Mouse (Mus musculus) ES-Bruce4 (cell line): ENCODE data around the gene Tmem107. TPM values are rescaled to one million over a fixed set of nuclear protein-coding genes. Genes with fewer than 3 reads are reported as not detected.

Experiments used
- H3K27ac ChIP-seq: 2 replicates; pipeline ENCODE4 v1.5.1; 2012; ENCODE audit warnings: low read length, inconsistent platforms; ENCODE audit not compliant: insufficient read depth
- H3K27me3 ChIP-seq: 2 replicates; pipeline ENCODE4 v1.6.1; 2012; ENCODE audit warnings: mild to moderate bottlenecking, low read length, inconsistent platforms; ENCODE audit not compliant: control insufficient read depth, poor library complexity, insufficient read depth, severe bottlenecking
- H3K36me3 ChIP-seq: 2 replicates; pipeline ENCODE4 v1.6.1; 2012; ENCODE audit warnings: inconsistent platforms, mild to moderate bottlenecking, low read length, moderate library complexity; ENCODE audit not compliant: control insufficient read depth, poor library complexity, insufficient read depth, severe bottlenecking
- H3K4me1 ChIP-seq: one replicate; pipeline ENCODE4 v1.8.1; 2011; ENCODE audit warnings: low read length; ENCODE audit not compliant: control insufficient read depth, insufficient read depth
- H3K4me3 ChIP-seq: 2 replicates; pipeline ENCODE4 v1.5.1; 2011; ENCODE audit warnings: low read depth, mild to moderate bottlenecking, low read length
- H3K9ac ChIP-seq: 2 replicates; pipeline ENCODE4 v1.6.1; 2012; ENCODE audit warnings: low read depth, mild to moderate bottlenecking, inconsistent platforms; ENCODE audit not compliant: poor library complexity, severe bottlenecking
- H3K9me3 ChIP-seq: replicated peaks from 2 replicates; pipeline ENCODE4 v1.6.1; 2012; ENCODE audit warnings: mild to moderate bottlenecking, low read length, inconsistent platforms; ENCODE audit not compliant: control insufficient read depth, poor library complexity, insufficient read depth, severe bottlenecking
- CTCF ChIP-seq: IDR thresholded peaks from one replicate; pipeline ENCODE4 v1.8.1; 2011; ENCODE audit warnings: low read depth, low read length
- EP300 ChIP-seq: IDR thresholded peaks from 2 replicates; pipeline ENCODE4 v1.6.1; 2011; ENCODE audit warnings: low read depth, low read length; ENCODE audit not compliant: insufficient read depth
- POLR2A ChIP-seq: IDR thresholded peaks from one replicate; pipeline ENCODE4 v1.8.1; 2011; ENCODE audit warnings: low read length; ENCODE audit not compliant: insufficient read depth
- polyA plus RNA-seq: library from polyadenylated mRNA; stranded (reverse); fragments of >200 nt; gene quantifications from 2 replicates; pipeline ENCODE4 v1.2.4, GENCODE M21; 2011; ENCODE audit warnings: low read depth; ENCODE audit not compliant: missing spikeins, insufficient read depth, insufficient read length

The Tmem107 gene
- polyA plus RNA-seq, 1 experiment = 17.1 TPM

DNA sequence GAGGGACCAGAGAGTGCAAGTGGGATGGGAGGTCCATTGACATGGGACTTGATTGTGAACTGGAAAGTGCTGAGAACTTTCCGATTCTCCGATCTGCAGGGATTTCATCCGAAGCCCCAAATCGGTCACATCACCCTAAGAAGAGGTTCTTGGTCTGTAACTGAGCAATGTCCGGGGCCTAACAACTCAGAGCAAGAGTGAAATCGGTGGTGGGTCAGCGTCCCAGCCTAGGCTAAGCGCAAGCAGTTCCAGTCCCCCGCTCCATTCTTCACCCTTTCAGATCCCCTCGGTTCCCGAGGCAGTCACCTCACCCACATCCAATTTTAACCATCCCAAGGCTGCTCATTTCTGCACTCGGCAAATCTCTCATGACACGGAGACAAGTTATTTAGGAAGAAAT, 513 bp upstream of the Tmem107 start:
- H3K36me3 ChIP-seq = no peaks in the 10 kb centered on the region
- H3K9ac ChIP-seq = peak overlapping the region; percentile 67
- H3K27ac ChIP-seq = peak overlapping the region; percentile 21; the same call in 1 of the 2 replicates
- peak overlapping the region; percentile 93 for H3K4me3 ChIP-seq
- no peak for TF ChIP-seq POLR2A
- TF ChIP-seq CTCF = no peak
- no peak for TF ChIP-seq EP300
- H3K9me3 ChIP-seq = no peaks in the 10 kb centered on the region
- peaks cover 5% of the 10 kb centered on the region for H3K4me1 ChIP-seq
- no peaks in the 10 kb centered on the region for H3K27me3 ChIP-seq

DNA sequence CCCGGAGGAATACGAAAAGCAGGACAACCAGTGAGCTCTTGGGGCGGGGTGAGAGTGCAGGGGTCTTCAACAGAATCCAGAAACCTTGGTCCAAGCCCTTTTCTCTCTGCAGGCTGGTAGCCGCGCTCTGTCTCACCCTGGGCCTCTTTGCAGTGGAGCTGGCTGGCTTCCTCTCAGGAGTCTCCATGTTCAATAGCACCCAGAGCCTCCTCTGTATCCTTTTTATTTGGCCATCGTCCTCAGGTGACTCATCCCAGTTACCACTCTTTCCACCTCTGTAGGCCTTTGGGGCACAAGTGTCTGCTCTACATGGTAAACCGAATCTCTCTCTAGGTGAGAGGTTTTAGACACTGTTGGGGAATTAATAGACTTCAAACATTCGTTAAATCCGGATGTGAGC, 656 bp downstream of the Tmem107 start:
- Histone ChIP-seq H3K9ac (peak overlapping the region; percentile 67), H3K4me3 (peak overlapping the region; percentile 93), H3K27ac (no peak overlapping the region), H3K36me3 (no peaks in the 10 kb centered on the region), H3K9me3 (no peaks in the 10 kb centered on the region), H3K27me3 (no peaks in the 10 kb centered on the region), H3K4me1 (peaks cover 5% of the 10 kb centered on the region)
- TF ChIP-seq EP300 (no peak), CTCF (no peak), POLR2A (no peak)

DNA sequence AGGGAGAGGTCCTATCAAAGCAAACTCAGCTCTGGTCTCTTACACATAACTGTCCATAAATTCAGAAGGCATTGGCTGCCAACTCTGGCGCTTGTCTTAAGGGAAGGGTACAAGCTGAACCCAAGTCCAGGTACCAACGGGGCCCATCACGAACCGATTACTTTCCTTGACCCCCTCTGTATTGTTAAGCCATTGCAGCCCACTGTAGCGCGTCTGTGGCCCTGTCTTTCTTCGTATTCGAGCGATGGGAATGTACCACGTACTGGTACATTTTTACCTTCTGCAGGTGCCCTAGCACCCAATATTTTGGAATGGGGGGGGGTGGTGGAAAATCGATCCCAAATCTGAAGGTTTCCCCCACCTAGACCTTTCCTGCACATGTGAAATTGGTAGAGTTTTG, 1.6 kb downstream of the Tmem107 start:
- no peaks in the 10 kb centered on the region for H3K27me3 ChIP-seq
- peak overlapping the region; percentile 82 for H3K9ac ChIP-seq
- no peaks in the 10 kb centered on the region for H3K9me3 ChIP-seq
- no peak overlapping the region for H3K4me3 ChIP-seq
- no peaks in the 10 kb centered on the region for H3K36me3 ChIP-seq
- no peak for TF ChIP-seq POLR2A
- TF ChIP-seq EP300 = no peak
- TF ChIP-seq CTCF = no peak
- H3K4me1 ChIP-seq = peaks cover 5% of the 10 kb centered on the region
- H3K27ac ChIP-seq = no peak overlapping the region

GRCm38 (mm10) chr11:69072666-69073064, 2.1 kb downstream of the Tmem107 start:
- peak overlapping the region; percentile 60; the same call in 1 of the 2 replicates for H3K27ac ChIP-seq

GRCm38 (mm10) chr11:69073065-69073888, 2.7 kb downstream of the Tmem107 start:
- H3K36me3 ChIP-seq = no peaks in the 10 kb centered on the region
- peak overlapping the region; percentile 86 for H3K27ac ChIP-seq
- no peak overlapping the region for H3K4me3 ChIP-seq

More at GRCm38 (mm10) chr11:69072666-69073064, 2.1 kb downstream of the Tmem107 start:
- Histone ChIP-seq H3K27me3 (no peaks in the 10 kb centered on the region), H3K36me3 (no peaks in the 10 kb centered on the region), H3K4me3 (peak overlapping the region; percentile 54), H3K9me3 (no peaks in the 10 kb centered on the region), H3K4me1 (peaks cover 5% of the 10 kb centered on the region), H3K9ac (peak overlapping the region; percentile 82)
- TF ChIP-seq EP300 = no peak
- TF ChIP-seq POLR2A = no peak
- no peak for TF ChIP-seq CTCF

More at GRCm38 (mm10) chr11:69073065-69073888, 2.7 kb downstream of the Tmem107 start:
- no peak for TF ChIP-seq CTCF
- peak; percentile 100 for TF ChIP-seq POLR2A
- peaks cover 5% of the 10 kb centered on the region for H3K4me1 ChIP-seq
- peak overlapping the region; percentile 82 for H3K9ac ChIP-seq
- no peaks in the 10 kb centered on the region for H3K9me3 ChIP-seq
- no peaks in the 10 kb centered on the region for H3K27me3 ChIP-seq
